Mouse (Mus musculus) adrenal gland, postnatal 25 days (tissue): ENCODE results near the gene Oosp2. TPM values are rescaled to one million over a fixed set of nuclear protein-coding genes. Genes with fewer than 3 reads are reported as not detected.

Experiments
- DNase-seq: peaks from one replicate; pipeline ENCODE4 v3.0.0; 2021; ENCODE audit warnings: mixed read lengths
- total RNA-seq: library from RNA; stranded (reverse); gene quantifications from 2 replicates; pipeline ENCODE4 v1.2.3, GENCODE M21; 2021

Oosp2 gene
- total RNA-seq, 1 experiment from 2014 or later, result 0.67 TPM

- DNase-seq, result no peak
These were observed 55.8 kb downstream of the Oosp2 start, which contains the start of gene Ms4a6d for GRCm38 (mm10) chr19:11604603-11605002. TSS of gene Ms4a6d (minus strand) at chr19:11604849.

GRCm38 (mm10) chr19:11602026-11602425 lies 58.3 kb downstream of the Oosp2 start:
- DNase-seq, result no peak

GRCm38 (mm10) chr19:11601349-11601748 lies 59.0 kb downstream of the Oosp2 start:
- DNase-seq, result no peak

Other genes starting within 250 kb of the Oosp2 start
- 0.94 TPM in 1 of 2 replicates, not detected in the other for gene Ms4a4b, start 217.0 kb downstream of the Oosp2 start, total RNA-seq
- gene Ms4a6c, start 191.2 kb downstream of the Oosp2 start, total RNA-seq, result 4.0 and 4.5 TPM in 2 replicates
- 0.33 and 0.76 TPM in 2 replicates for gene Gm8369, start 174.6 kb downstream of the Oosp2 start, total RNA-seq
- 2.4 and 5.6 TPM in 2 replicates for gene Ms4a6b, start 144.0 kb downstream of the Oosp2 start, total RNA-seq
- 0.61 and 1.0 TPM in 2 replicates for gene Ms4a4d, start 123.8 kb downstream of the Oosp2 start, total RNA-seq
- 2.2 and 2.3 TPM in 2 replicates for gene Ms4a6d, start 55.7 kb downstream of the Oosp2 start, total RNA-seq
- gene Ms4a2, start 36.8 kb downstream of the Oosp2 start, total RNA-seq, result not detected in 2 replicates
- gene Ms4a3, start 19.7 kb downstream of the Oosp2 start, total RNA-seq, result not detected in 2 replicates
- gene Oosp1, start 30.6 kb upstream of the Oosp2 start, total RNA-seq, result 2.2 and 4.4 TPM in 2 replicates
- gene Oosp3, start 36.5 kb upstream of the Oosp2 start, total RNA-seq, result not detected in 2 replicates
- gene Gif, start 87.0 kb upstream of the Oosp2 start, total RNA-seq, result not detected in 2 replicates
- 59.2 and 61.6 TPM in 2 replicates for gene Mrpl16, start 109.8 kb upstream of the Oosp2 start, total RNA-seq
- 11.0 and 12.8 TPM in 2 replicates for gene Stx3, start 158.8 kb upstream of the Oosp2 start, total RNA-seq
- not detected in 2 replicates for gene Olfr1417, start 178.7 kb upstream of the Oosp2 start, total RNA-seq
- gene Olfr1418, start 200.5 kb upstream of the Oosp2 start, total RNA-seq, result not detected in 2 replicates
- gene Olfr1419, start 214.5 kb upstream of the Oosp2 start, total RNA-seq, result not detected in 2 replicates
- not detected in 2 replicates for gene Olfr1420, start 226.0 kb upstream of the Oosp2 start, total RNA-seq